Mouse (Mus musculus) Patski (cell line): ENCODE measurements around the gene Cyp2s1. TPM values are rescaled to one million over a fixed set of nuclear protein-coding genes. Genes with fewer than 3 reads are reported as not detected.
A peak's percentile ranks its signal among the peaks of the same experiment; 100 is the strongest.

Experiments
- ATAC-seq: fragments of 100-300 bp; one replicate; pipeline ENCODE4 v1.8.0; 2021
- CTCF ChIA-PET: fragments of 350-600 bp; sonication (Branson Sonifier 250); formaldehyde crosslinking; loops from one replicate; lab custom pipeline; 2022; ENCODE audit warnings: inconsistent platforms; lab: Charles Lee
- POLR2A ChIA-PET: fragments of 350-600 bp; sonication (Branson Sonifier 250); formaldehyde crosslinking; loops from one replicate; lab custom pipeline; 2022; ENCODE audit warnings: antibody characterized with exemption, inconsistent platforms; lab: Charles Lee
- DNase-seq: peaks from one replicate; pipeline ENCODE4 v3.0.0-alpha.2; 2011; ENCODE audit warnings: low read depth, low spot score
- H3K27me3 ChIP-seq: fragments of 371-371 bp; one replicate; pipeline ENCODE4 v1.5.1; 2021
- CTCF ChIP-seq: fragments of 100-300 bp; IDR thresholded peaks from one replicate; pipeline ENCODE4 v1.5.1; 2021
- in situ Hi-C: fragments of 300-500 bp; cut with MboI; formaldehyde crosslinking; loops from 3 replicates; pipeline ENCODE4 v1.11.1; 2018; ENCODE audit warnings: low pct_unique_long_range_greater_than_20kb, mixed read lengths
- polyA plus RNA-seq: library from polyadenylated mRNA; unstranded; gene quantifications from one replicate; pipeline ENCODE4 v1.2.3, GENCODE M21; 2021

The Cyp2s1 gene
- polyA plus RNA-seq, 1 experiment from 2014 or later = 0.42 TPM

DNA sequence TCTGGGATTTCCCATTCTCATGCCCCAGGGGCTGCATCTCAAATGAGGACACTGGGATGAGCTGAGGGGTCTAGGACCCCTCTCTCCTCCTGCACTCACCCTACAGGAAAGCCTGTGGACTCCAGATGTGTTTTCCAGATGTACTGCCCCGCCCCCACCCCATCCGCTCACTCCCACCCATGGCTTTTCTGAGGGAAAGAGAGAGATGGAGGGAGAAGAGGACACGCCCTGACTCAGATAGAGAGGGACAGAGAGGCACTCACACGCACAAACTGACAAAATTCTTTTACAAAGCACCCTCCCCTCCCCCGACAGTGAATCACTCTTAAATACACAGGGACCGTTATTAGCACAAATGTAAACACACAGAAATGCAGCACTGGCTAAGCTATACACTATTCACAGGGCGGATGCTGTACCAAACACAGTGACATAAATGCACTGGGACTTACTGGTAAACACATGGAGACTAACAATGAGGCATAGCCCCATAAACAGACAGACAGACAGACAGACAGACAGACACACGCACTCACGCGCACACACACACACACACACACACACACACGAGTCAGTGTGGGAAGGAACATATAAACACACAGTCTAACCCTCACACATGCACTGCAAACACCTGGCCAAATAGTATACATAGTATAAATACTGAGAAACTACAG is 34.6 kb downstream of the Cyp2s1 start:
- in situ Hi-C loops = no loop called here
- POLR2A ChIA-PET = interaction anchor here (0.7 to 0.8 kb wide), 2 partner anchors 24 to 26 kb away, joined by 3 to 6 read pairs; no protein-coding TSS in a partner anchor
- no peak for TF ChIP-seq CTCF
- H3K27me3 ChIP-seq = no peaks in the 10 kb centered on the region
- ATAC-seq (peak; percentile 41), DNase-seq (peak; percentile 70)
- CTCF ChIA-PET = interaction anchor here (1.0 to 2.1 kb wide), 3 partner anchors 11 to 22 kb away, joined by 4 to 5 read pairs (median 4); no protein-coding TSS in a partner anchor

DNA sequence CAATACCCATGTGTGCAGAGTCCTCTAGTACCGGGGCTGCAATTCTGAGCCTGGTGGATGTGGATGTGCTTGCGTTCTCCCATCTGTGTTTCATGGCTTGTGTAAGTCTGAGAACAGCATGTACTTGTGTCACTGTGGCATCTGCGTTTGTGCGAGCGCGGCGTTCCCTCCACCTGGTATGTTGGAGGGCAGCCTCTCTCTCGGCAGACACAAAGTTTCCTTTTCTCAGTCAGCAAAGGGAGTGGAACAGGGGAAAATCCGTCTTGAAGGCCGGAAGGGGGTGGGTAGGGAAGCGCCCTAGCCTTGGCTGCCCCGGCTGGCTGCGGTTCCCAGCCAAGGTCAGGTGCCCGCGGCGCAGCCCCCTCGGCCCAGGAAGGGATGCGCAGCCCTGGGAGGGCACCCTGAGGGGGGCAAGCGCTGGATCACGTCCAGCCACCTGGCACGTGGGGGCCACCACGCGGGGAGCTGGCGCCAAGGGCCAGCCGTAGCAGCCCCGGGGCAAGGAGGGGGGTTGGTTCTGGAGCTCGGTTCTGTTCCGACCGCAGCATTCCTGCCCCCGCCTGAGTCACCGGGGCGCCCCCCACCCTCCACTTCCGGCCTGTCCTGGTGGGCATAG is 35.3 kb downstream of the Cyp2s1 start:
- ATAC-seq (peak; percentile 79), DNase-seq (peak; percentile 79)
- in situ Hi-C loops = no loop called here
- POLR2A ChIA-PET = interaction anchor here (0.7 to 1.1 kb wide), 3 partner anchors 11 to 25 kb away, joined by 3 to 6 read pairs (median 4); no protein-coding TSS in a partner anchor
- TF ChIP-seq CTCF = no peak
- CTCF ChIA-PET = interaction anchor here (1.1 to 2.1 kb wide), 2 partner anchors 12 to 22 kb away, joined by 4 read pairs; no protein-coding TSS in a partner anchor
- H3K27me3 ChIP-seq = no peaks in the 10 kb centered on the region

GRCm38 (mm10) chr7:25780753-25781152 is 36.0 kb downstream of the Cyp2s1 start:
- no peak for TF ChIP-seq CTCF
- ATAC-seq (peak; percentile 36), DNase-seq (no peak)
- no peaks in the 10 kb centered on the region for H3K27me3 ChIP-seq
- CTCF ChIA-PET = interaction anchor here (2.1 kb wide), 1 partner anchor 12 kb away, joined by 4 read pairs; no protein-coding TSS in a partner anchor
- POLR2A ChIA-PET = interaction anchor here (1.1 kb wide), 2 partner anchors 11 to 19 kb away, joined by 3 to 4 read pairs; no protein-coding TSS in a partner anchor
- in situ Hi-C loops = no loop called here

DNA sequence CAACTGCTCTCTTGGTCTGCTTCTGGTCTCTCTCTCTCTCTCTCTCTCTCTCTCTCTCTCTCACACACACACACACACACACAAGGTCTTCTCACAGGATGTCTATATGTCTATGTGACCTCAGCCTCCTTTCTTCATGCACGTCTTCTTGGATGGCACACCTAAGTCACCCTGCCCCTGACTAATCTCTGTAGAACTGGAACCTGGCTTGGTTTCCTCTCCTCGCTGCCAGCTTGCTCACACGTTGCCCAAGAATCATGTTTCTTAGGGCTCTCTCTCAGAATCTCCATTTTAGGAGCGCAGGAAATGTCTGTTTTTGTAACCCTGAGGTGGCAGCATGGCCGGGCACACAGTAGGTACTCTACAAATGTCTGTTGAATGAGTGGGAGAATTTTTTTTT is 36.7 kb downstream of the Cyp2s1 start:
- no peak for DNase-seq
- ChIA-PET POLR2A (interaction anchor here (1.1 kb wide), 2 partner anchors 10 to 18 kb away, joined by 3 to 4 read pairs; no protein-coding TSS in a partner anchor), CTCF (interaction anchor here (2.1 kb wide), 1 partner anchor 13 kb away, joined by 4 read pairs; no protein-coding TSS in a partner anchor)
- in situ Hi-C loops = no loop called here
- TF ChIP-seq CTCF = no peak
- no peaks in the 10 kb centered on the region for H3K27me3 ChIP-seq
- no peak for ATAC-seq

GRCm38 (mm10) chr7:25768229-25768628 is 48.5 kb downstream of the Cyp2s1 start:
- in situ Hi-C loops = no loop called here
- ChIA-PET CTCF (interaction anchor here (1.2 to 1.6 kb wide), 4 partner anchors 22 to 43 kb away, joined by 3 to 6 read pairs (median 4); no protein-coding TSS in a partner anchor), POLR2A (no interaction called here)
- TF ChIP-seq CTCF = no peak
- DNase-seq (no peak), ATAC-seq (no peak)
- no peaks in the 10 kb centered on the region for H3K27me3 ChIP-seq

DNA sequence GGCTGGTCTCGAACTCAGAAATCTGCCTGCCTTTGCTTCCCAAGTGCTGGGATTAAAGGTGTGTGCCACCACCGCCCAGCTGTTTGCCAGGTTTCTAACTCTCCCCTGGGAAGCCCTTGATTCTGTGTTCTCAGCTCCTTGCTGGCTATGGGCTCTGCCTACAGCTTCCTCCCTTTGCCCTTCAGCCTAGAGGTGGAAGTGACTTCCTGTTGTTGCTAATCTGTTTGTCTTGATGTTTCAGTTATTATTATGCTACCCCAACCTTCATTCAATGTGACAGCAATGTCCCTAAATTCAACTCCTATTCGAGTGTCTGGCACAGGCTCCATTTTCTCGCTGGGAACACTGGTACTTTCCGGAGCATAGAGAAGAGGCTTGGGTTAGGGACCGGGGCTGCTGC is 50.6 kb downstream of the Cyp2s1 start:
- CTCF ChIA-PET = no interaction called here
- H3K27me3 ChIP-seq = no peaks in the 10 kb centered on the region
- ATAC-seq (no peak), DNase-seq (no peak)
- in situ Hi-C loops = no loop called here
- TF ChIP-seq CTCF = no peak
- POLR2A ChIA-PET = no interaction called here

DNA sequence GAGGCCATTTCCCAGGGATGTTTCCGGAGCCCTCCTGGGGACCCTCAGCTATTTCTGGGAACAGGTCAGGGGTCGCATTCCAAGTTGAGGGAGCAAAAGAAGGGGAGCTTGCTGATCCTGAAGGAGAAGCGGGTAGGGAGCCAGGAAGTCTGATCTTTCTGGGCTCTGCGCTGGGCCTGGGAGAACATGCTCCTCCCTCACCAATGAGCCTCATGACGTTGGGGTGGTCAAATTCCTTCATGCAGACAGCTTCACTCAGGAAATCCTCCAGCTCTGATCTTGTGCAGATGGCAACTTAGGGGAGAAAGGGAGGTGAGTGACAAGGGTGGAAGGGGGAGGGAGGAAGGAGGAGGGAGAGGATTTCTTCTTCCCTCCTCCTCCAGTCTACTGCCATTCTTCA is 52.5 kb downstream of the Cyp2s1 start:
- DNase-seq (no peak), ATAC-seq (no peak)
- ChIA-PET CTCF (interaction anchor here (1.4 kb wide), 1 partner anchor 9 kb away, joined by 3 read pairs; no protein-coding TSS in a partner anchor), POLR2A (no interaction called here)
- no peaks in the 10 kb centered on the region for H3K27me3 ChIP-seq
- in situ Hi-C loops = no loop called here
- no peak for TF ChIP-seq CTCF

DNA sequence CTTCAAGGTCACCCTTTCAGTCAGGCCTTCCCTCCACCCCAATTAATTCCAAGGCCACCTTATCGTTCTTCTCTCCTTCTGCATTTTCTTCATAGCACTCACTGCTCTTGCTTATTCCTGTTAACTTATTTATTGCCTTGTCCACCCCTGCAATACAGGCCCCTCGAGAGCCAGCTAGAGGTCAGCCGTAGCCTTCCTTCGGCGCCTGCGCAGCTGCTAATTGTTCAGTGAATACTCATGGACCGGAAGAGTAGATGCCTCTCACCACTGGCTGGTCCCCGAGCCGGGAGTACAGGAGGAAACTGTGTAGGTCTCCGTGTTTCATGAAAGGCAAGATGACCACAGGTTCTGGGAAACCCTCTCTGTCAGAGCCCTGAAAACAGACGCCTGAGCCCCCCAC is 53.0 kb downstream of the Cyp2s1 start:
- no peak for TF ChIP-seq CTCF
- ChIA-PET CTCF (no interaction called here), POLR2A (no interaction called here)
- ATAC-seq (no peak), DNase-seq (no peak)
- in situ Hi-C loops = no loop called here
- no peaks in the 10 kb centered on the region for H3K27me3 ChIP-seq

GRCm38 (mm10) chr7:25761354-25761753 is 55.4 kb downstream of the Cyp2s1 start:
- TF ChIP-seq CTCF = no peak
- ChIA-PET CTCF (interaction anchor here (2.0 kb wide), 1 partner anchor 44 kb away, joined by 5 read pairs; no protein-coding TSS in a partner anchor), POLR2A (interaction anchor here (1.4 kb wide), 1 partner anchor 19 kb away, joined by 3 read pairs; no protein-coding TSS in a partner anchor)
- ATAC-seq (no peak), DNase-seq (no peak)
- H3K27me3 ChIP-seq = no peaks in the 10 kb centered on the region
- in situ Hi-C loops = no loop called here

- CTCF ChIA-PET = interaction anchor here (0.6 to 3.2 kb wide), 3 partner anchors 28 to 49 kb away, joined by 3 to 22 read pairs (median 3); no protein-coding TSS in a partner anchor
- TF ChIP-seq CTCF = no peak
- POLR2A ChIA-PET = interaction anchor here (0.9 to 1.0 kb wide), 2 partner anchors 26 to 55 kb away, joined by 3 to 6 read pairs; no protein-coding TSS in a partner anchor
- no peaks in the 10 kb centered on the region for H3K27me3 ChIP-seq
- peak; percentile 31 for ATAC-seq
- in situ Hi-C loops = loop anchor here (5.0 kb wide), 1 partner anchor 36 kb away; no protein-coding TSS in a partner anchor
- peak; percentile 61 for DNase-seq
Observed at GRCm38 (mm10) chr7:25756011-25756410, 60.7 kb downstream of the Cyp2s1 start.
